In the genomic region with DNA sequence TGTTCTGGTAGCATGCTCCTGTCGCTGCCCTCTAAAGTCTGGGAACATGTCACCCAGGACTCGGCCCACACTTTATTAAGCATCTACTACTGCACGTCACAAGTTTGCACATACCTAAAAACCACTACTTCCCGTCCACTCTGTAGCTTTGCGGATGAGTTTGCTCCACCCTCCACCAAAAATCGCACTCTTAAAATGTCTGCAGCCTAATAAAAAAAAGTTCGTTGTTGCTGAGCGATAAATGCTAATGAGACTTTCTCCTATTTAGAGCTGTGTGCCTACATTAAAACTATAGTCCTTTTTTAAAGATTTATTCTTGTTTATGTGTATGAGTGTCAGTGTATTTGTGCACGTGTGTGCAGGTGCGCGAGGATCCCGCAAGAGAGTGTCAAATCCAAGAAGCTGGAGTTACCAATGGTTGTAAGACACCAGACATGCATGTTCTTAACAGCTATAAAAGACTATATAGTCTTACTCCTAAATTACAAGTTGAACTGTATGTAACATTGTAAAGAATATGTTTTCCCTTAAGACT, we compare ENCODE assay signal across 8 mouse cellular contexts. TPM values are rescaled to one million over a fixed set of nuclear protein-coding genes. Genes with fewer than 3 reads are reported as not detected.
A peak's percentile ranks its signal among the peaks of the same experiment; 100 is the strongest.
DNase-seq lines count a peak whose midpoint lies in the region; ATAC-seq and TF ChIP-seq lines count a peak whose summit lies in the region.

No protein-coding gene starts in this region.

- peak overlapping the region; percentile 97 for H3K27ac ChIP-seq in bone marrow, adult 2 months (ENCODE audit: control insufficient read depth, insufficient read depth, low read depth, low read length, poor library complexity)
- H3K27ac ChIP-seq in hindbrain, embryonic 13.5 days = peak overlapping the region; percentile 89; the same call in 1 of the 2 replicates
- peak overlapping the region; percentile 73 for H3K27ac ChIP-seq in midbrain, embryonic 12.5 days (replicated peaks)

- H3K4me1 ChIP-seq in bone marrow, adult 2 months (ENCODE audit: control insufficient read depth, insufficient read depth, low read length) = no peaks in the 10 kb centered on the region; the same call in 1 of the 2 replicates
- peaks cover 20% of the 10 kb centered on the region for H3K4me1 ChIP-seq in hindbrain, embryonic 13.5 days (replicated peaks)
- peaks cover 3% of the 10 kb centered on the region; the same call in 1 of the 2 replicates for H3K4me1 ChIP-seq in midbrain, embryonic 12.5 days

- H3K9ac ChIP-seq in hindbrain, embryonic 13.5 days = peak overlapping the region; percentile 90
- H3K9ac ChIP-seq in midbrain, embryonic 12.5 days (replicated peaks) = peak overlapping the region; percentile 84

- no peak for ATAC-seq in hindbrain, embryonic 13.5 days (ENCODE audit: low FRiP score)
- no peak for ATAC-seq in midbrain, embryonic 12.5 days (ENCODE audit: low FRiP score, low read depth)

- no peaks in the 10 kb centered on the region for H3K9me3 ChIP-seq in hindbrain, embryonic 13.5 days
- H3K9me3 ChIP-seq in midbrain, embryonic 12.5 days = no peaks in the 10 kb centered on the region

- 25% methylated on average over 12 of the region's 12 CpGs for WGBS in bone marrow, adult 2 months
- 52% methylated on average over 12 of the region's 12 CpGs for WGBS in hindbrain, embryonic 13.5 days
- WGBS in midbrain, embryonic 12.5 days = 53% methylated on average over 12 of the region's 12 CpGs

- DNase-seq in kidney, adult 9 months = peak; percentile 10
- no peak for DNase-seq in kidney, adult 11 months
- DNase-seq in gastrocnemius, postnatal 25 days = no peak
- no peak for DNase-seq in frontal cortex, adult 2 months (ENCODE audit: extremely low spot score in 1 of 2, low spot score in 1 of 2)
- DNase-seq in cerebellum, adult 11 months = no peak

- TF ChIP-seq POLR2A in bone marrow, adult 2 months (IDR thresholded peaks at IDR 0.05; ENCODE audit: borderline replicate concordance, control insufficient read depth, low read depth, low read length) = no peak

- H3K27me3 ChIP-seq in hindbrain, embryonic 13.5 days = no peaks in the 10 kb centered on the region
- no peaks in the 10 kb centered on the region for H3K27me3 ChIP-seq in midbrain, embryonic 12.5 days

- TF ChIP-seq CTCF in bone marrow, adult 2 months (IDR thresholded peaks at IDR 0.05; ENCODE audit: control insufficient read depth, insufficient read depth, low read length) = no peak

- peak overlapping the region; percentile 83 for H3K4me2 ChIP-seq in hindbrain, embryonic 13.5 days
- peak overlapping the region; percentile 70 for H3K4me2 ChIP-seq in midbrain, embryonic 12.5 days (replicated peaks)

- H3K36me3 ChIP-seq in hindbrain, embryonic 13.5 days = no peaks in the 10 kb centered on the region; the same call in 1 of the 2 replicates
- H3K36me3 ChIP-seq in midbrain, embryonic 12.5 days = peaks cover 7% of the 10 kb centered on the region; the same call in 1 of the 2 replicates

- H3K4me3 ChIP-seq in bone marrow, adult 2 months (replicated peaks; ENCODE audit: control insufficient read depth, low read depth, low read length) = peak overlapping the region; percentile 80
- peak overlapping the region; percentile 92 for H3K4me3 ChIP-seq in hindbrain, embryonic 13.5 days
- peak overlapping the region; percentile 87 for H3K4me3 ChIP-seq in midbrain, embryonic 12.5 days

RNA-seq across cellular contexts. Expression of a gene that starts 0.7 kb away (rescaled TPM):
- 4.3 and 8.8 TPM in 2 replicates for polyA plus RNA-seq in bone marrow, adult 2 months (2011; ENCODE audit: insufficient read depth, insufficient read length, low replicate concordance, missing spikeins)
- 19.9 and 21.3 TPM in 2 replicates for polyA plus RNA-seq in hindbrain, embryonic 13.5 days (2015; fragmentation: Nextera tagmentation; extraction: Ambion mirVana)
- polyA plus RNA-seq in midbrain, embryonic 12.5 days (2016; fragmentation: Nextera tagmentation; extraction: Ambion mirVana) = 18.7 and 25.3 TPM in 2 replicates
- total RNA-seq in gastrocnemius, postnatal 25 days (2021) = 10 to 100 TPM in 1 of 2 experiments, 1 to 10 TPM in 1; 9.1 to 12.1 TPM
- 13.5 and 14.5 TPM in 2 replicates for polyA plus RNA-seq in frontal cortex, adult 2 months (2012; rRNA removed)

RNA-seq across cellular contexts. Expression of a gene that starts 0.9 kb away (rescaled TPM):
- 34.6 and 35.4 TPM in 2 replicates for polyA plus RNA-seq in bone marrow, adult 2 months (2011; ENCODE audit: insufficient read depth, insufficient read length, low replicate concordance, missing spikeins)
- polyA plus RNA-seq in hindbrain, embryonic 13.5 days (2015; fragmentation: Nextera tagmentation; extraction: Ambion mirVana) = 17.8 and 20.9 TPM in 2 replicates
- 30.4 and 33.3 TPM in 2 replicates for polyA plus RNA-seq in midbrain, embryonic 12.5 days (2016; fragmentation: Nextera tagmentation; extraction: Ambion mirVana)
- 1 to 10 TPM; 2.9 to 3.3 TPM for total RNA-seq in gastrocnemius, postnatal 25 days (2021)
- polyA plus RNA-seq in frontal cortex, adult 2 months (2012; rRNA removed) = 10.6 and 11.8 TPM in 2 replicates

RNA-seq across cellular contexts. Expression of a gene that starts 40.4 kb away (rescaled TPM):
- polyA plus RNA-seq in bone marrow, adult 2 months (2011; ENCODE audit: insufficient read depth, insufficient read length, low replicate concordance, missing spikeins) = 177 and 223 TPM in 2 replicates
- 506 and 512 TPM in 2 replicates for polyA plus RNA-seq in hindbrain, embryonic 13.5 days (2015; fragmentation: Nextera tagmentation; extraction: Ambion mirVana)
- 369 and 374 TPM in 2 replicates for polyA plus RNA-seq in midbrain, embryonic 12.5 days (2016; fragmentation: Nextera tagmentation; extraction: Ambion mirVana)
- total RNA-seq in gastrocnemius, postnatal 25 days (2021) = 1,000 to 10,000 TPM; 1,149 to 1,195 TPM
- polyA plus RNA-seq in frontal cortex, adult 2 months (2012; rRNA removed) = 659 and 706 TPM in 2 replicates
